Mouse (Mus musculus): Measurements from ENCODE around the gene Ttc39b. TPM values are rescaled to one million over a fixed set of nuclear protein-coding genes. Genes with fewer than 3 reads are reported as not detected.
A peak's percentile ranks its signal among the peaks of the same experiment; 100 is the strongest.

The Ttc39b gene
- polyA plus RNA-seq, 1 experiment = 20.8 TPM

GRCm38 (mm10) chr4:83187324-83187723 is 136.7 kb downstream of the Ttc39b start:
- H3K4me1 ChIP-seq (ENCODE audit: control insufficient read depth, insufficient read depth, low read length) = no peaks in the 10 kb centered on the region
- H3K27ac ChIP-seq (ENCODE audit: insufficient read depth, low read length) = no peak overlapping the region
- no peak for TF ChIP-seq CTCF (IDR thresholded peaks at IDR 0.05; ENCODE audit: extremely low read depth, insufficient read depth, low read length)
- no peak overlapping the region for H3K4me3 ChIP-seq (ENCODE audit: insufficient read depth, low read length)

- H3K4me3 ChIP-seq (ENCODE audit: insufficient read depth, low read length) = no peak overlapping the region
- TF ChIP-seq POLR2A (IDR thresholded peaks at IDR 0.05; ENCODE audit: extremely low read depth, insufficient read depth, low read length) (no peak), CTCF (IDR thresholded peaks at IDR 0.05; ENCODE audit: extremely low read depth, insufficient read depth, low read length) (no peak)
- H3K4me1 ChIP-seq (ENCODE audit: control insufficient read depth, insufficient read depth, low read length) = no peaks in the 10 kb centered on the region
- H3K27ac ChIP-seq (ENCODE audit: insufficient read depth, low read length) = no peak overlapping the region
These were observed 137.6 kb downstream of the Ttc39b start for GRCm38 (mm10) chr4:83186448-83186847.

DNA sequence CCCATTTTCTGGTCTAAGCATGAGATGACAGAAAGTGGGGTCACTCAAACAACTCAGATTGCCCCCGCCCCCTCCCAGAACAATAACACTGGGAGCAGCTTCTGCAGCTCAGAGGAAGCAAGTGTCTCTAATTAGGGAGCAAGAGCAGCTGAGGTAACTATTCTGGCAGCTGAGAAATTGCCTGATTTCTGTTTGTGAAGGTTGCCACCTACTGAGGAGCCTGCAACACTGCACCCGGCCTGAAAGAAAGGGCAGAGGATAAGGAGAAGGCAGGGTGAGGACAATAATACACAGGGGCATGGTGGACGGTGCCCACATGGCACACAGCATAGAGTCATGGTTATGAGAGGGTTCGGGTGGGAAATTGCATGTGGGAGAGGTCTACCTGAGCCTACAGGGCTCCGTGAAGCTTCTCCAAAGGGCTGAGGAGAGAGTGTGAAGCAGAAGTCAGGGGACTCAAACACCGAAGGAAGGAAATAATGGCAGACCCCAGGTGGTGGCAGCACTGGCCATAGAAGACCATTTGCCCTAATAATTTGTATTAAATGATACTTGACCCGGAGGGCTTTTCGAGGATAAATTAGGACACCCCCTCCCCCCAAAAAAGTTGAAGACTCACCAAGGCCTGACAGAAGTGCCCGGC is 140.6 kb downstream of the Ttc39b start:
- H3K27ac ChIP-seq (ENCODE audit: insufficient read depth, low read length) = no peak overlapping the region
- no peak for TF ChIP-seq POLR2A (IDR thresholded peaks at IDR 0.05; ENCODE audit: extremely low read depth, insufficient read depth, low read length)
- TF ChIP-seq CTCF (IDR thresholded peaks at IDR 0.05; ENCODE audit: extremely low read depth, insufficient read depth, low read length) = peak; percentile 91
- no peaks in the 10 kb centered on the region for H3K4me1 ChIP-seq (ENCODE audit: control insufficient read depth, insufficient read depth, low read length)
- no peak overlapping the region for H3K4me3 ChIP-seq (ENCODE audit: insufficient read depth, low read length)

DNA sequence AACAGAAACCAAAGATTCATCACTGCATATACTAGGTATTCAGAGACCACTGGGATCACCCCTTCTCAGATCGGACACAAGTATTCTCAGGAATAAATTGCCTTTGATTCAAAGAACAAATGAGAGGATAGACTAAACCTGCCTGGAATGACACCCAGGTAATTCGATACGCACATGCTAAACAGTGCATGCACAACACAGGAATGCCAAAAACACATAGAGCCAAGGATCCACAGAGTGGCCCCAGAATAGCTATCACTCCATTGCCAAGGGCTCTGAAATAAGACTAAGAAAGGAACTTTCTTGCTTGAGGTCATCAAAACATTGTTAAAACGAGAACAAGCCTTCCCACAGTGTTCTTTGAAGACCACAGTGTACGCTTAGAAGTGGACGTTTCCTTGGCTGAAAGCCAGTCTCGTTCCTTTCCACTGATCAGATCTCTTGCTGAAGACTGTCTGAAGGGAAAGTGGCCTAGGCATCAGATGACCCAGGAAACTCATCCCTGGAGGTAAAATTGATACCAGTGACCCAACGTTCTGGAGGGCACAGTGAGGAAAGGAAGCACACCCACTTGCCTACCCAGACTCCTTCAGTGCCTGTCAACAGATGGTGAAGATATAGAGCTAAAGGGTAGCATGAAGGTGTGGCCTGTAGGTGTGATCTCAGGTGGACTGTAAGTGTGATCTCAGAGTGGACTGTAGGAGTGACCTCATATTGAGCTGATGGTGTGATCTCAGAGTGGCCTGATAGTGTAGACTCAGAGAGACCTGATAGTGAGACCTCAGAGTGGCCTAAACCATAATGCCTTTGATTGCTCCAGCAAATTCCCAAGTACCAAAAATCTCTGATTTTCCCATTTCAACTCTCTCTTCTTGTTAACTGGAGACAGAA is 141.6 kb downstream of the Ttc39b start:
- H3K27ac ChIP-seq (ENCODE audit: insufficient read depth, low read length) = no peak overlapping the region
- H3K4me1 ChIP-seq (ENCODE audit: control insufficient read depth, insufficient read depth, low read length) = no peaks in the 10 kb centered on the region
- TF ChIP-seq POLR2A (IDR thresholded peaks at IDR 0.05; ENCODE audit: extremely low read depth, insufficient read depth, low read length) (no peak), CTCF (IDR thresholded peaks at IDR 0.05; ENCODE audit: extremely low read depth, insufficient read depth, low read length) (no peak)
- no peak overlapping the region for H3K4me3 ChIP-seq (ENCODE audit: insufficient read depth, low read length)

- Histone ChIP-seq H3K27ac (ENCODE audit: insufficient read depth, low read length) (no peak overlapping the region), H3K4me3 (ENCODE audit: insufficient read depth, low read length) (no peak overlapping the region), H3K4me1 (ENCODE audit: control insufficient read depth, insufficient read depth, low read length) (no peaks in the 10 kb centered on the region)
- TF ChIP-seq CTCF (IDR thresholded peaks at IDR 0.05; ENCODE audit: extremely low read depth, insufficient read depth, low read length) = no peak
- no peak for TF ChIP-seq POLR2A (IDR thresholded peaks at IDR 0.05; ENCODE audit: extremely low read depth, insufficient read depth, low read length)
These were observed 146.6 kb downstream of the Ttc39b start for GRCm38 (mm10) chr4:83177471-83177870.

- H3K4me1 ChIP-seq (ENCODE audit: control insufficient read depth, insufficient read depth, low read length) = no peaks in the 10 kb centered on the region
- H3K27ac ChIP-seq (ENCODE audit: insufficient read depth, low read length) = no peak overlapping the region
- TF ChIP-seq POLR2A (IDR thresholded peaks at IDR 0.05; ENCODE audit: extremely low read depth, insufficient read depth, low read length) = no peak
- no peak for TF ChIP-seq CTCF (IDR thresholded peaks at IDR 0.05; ENCODE audit: extremely low read depth, insufficient read depth, low read length)
- H3K4me3 ChIP-seq (ENCODE audit: insufficient read depth, low read length) = no peak overlapping the region
These were observed 149.1 kb downstream of the Ttc39b start for GRCm38 (mm10) chr4:83174946-83175345.

DNA sequence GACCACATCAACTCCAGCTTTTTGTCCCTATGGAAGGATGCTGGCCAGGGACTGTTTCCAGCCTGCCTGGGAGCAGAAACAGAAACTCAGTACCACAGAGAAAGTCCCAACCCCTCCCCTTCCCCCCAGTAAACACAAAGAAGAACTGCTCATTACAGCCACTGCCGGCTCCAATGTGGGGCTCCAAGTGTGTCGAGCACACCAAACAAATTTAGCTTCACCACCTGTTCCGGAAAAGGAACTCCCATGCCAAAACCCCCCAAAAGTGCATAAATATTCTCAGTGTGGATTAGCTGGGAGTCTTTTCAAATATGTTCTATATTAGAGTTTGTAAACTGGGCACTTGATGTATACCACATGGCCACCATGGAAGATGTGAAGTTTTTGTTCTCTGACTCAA is 151.8 kb downstream of the Ttc39b start:
- Histone ChIP-seq H3K4me3 (ENCODE audit: insufficient read depth, low read length) (no peak overlapping the region), H3K4me1 (ENCODE audit: control insufficient read depth, insufficient read depth, low read length) (no peaks in the 10 kb centered on the region), H3K27ac (ENCODE audit: insufficient read depth, low read length) (no peak overlapping the region)
- TF ChIP-seq POLR2A (IDR thresholded peaks at IDR 0.05; ENCODE audit: extremely low read depth, insufficient read depth, low read length) = no peak
- TF ChIP-seq CTCF (IDR thresholded peaks at IDR 0.05; ENCODE audit: extremely low read depth, insufficient read depth, low read length) = no peak

- Histone ChIP-seq H3K4me3 (ENCODE audit: insufficient read depth, low read length) (no peak overlapping the region), H3K27ac (ENCODE audit: insufficient read depth, low read length) (no peak overlapping the region), H3K4me1 (ENCODE audit: control insufficient read depth, insufficient read depth, low read length) (no peaks in the 10 kb centered on the region)
- TF ChIP-seq POLR2A (IDR thresholded peaks at IDR 0.05; ENCODE audit: extremely low read depth, insufficient read depth, low read length) (no peak), CTCF (IDR thresholded peaks at IDR 0.05; ENCODE audit: extremely low read depth, insufficient read depth, low read length) (no peak)
These were observed 153.3 kb downstream of the Ttc39b start for GRCm38 (mm10) chr4:83170741-83171140.

Other genes with a start within 250 kb of the Ttc39b start
- gene Snapc3, start 93.5 kb upstream of the Ttc39b start, polyA plus RNA-seq (2012; rRNA removed) = 28.9 and 31.8 TPM in 2 replicates
- gene Psip1, start 162.2 kb upstream of the Ttc39b start, polyA plus RNA-seq (2012; rRNA removed) = 179 and 187 TPM in 2 replicates
- gene Ccdc171, start 201.3 kb upstream of the Ttc39b start, polyA plus RNA-seq (2012; rRNA removed) = 4.1 and 4.2 TPM in 2 replicates